Comparison of ENCODE assay signal across 10 mouse cellular contexts in genomic region chr5:14834155-14834991, GRCm38 (mm10).
DNase-seq lines count a peak whose midpoint lies in the region; ATAC-seq and TF ChIP-seq lines count a peak whose summit lies in the region.
"Had no signal": no experiment of that assay in that cellular context is flagged by ENCODE, and none has a peak within 500 bp of the region (broad histone marks: within the 10 kb centered on the region; RNA-seq: fewer than 3 reads in every experiment).

No protein-coding gene starts in this region.

- no peaks in the 10 kb centered on the region for H3K27me3 ChIP-seq in stomach, embryonic 15.5 days (replicated peaks)
- H3K27me3 ChIP-seq in stomach, postnatal 0 days (ENCODE audit: control insufficient read depth, insufficient read depth, low read length) = no peaks in the 10 kb centered on the region
- no peaks in the 10 kb centered on the region for H3K27me3 ChIP-seq in forebrain, embryonic 11.5 days (ENCODE audit: control insufficient read depth, insufficient read depth, low read length)
- H3K27me3 ChIP-seq in midbrain, embryonic 10.5 days (ENCODE audit: low read depth, poor library complexity, severe bottlenecking) = no peaks in the 10 kb centered on the region

- no peak for DNase-seq in stomach, postnatal 0 days (ENCODE audit: low spot score)
- DNase-seq in forebrain, embryonic 11.5 days (ENCODE audit: low spot score) = no peak
- peak; percentile 15 for DNase-seq in midbrain, embryonic 10.5 days (ENCODE audit: low spot score)
- DNase-seq in spleen, adult 12 weeks (ENCODE audit: low spot score) = no peak
- DNase-seq in heart, postnatal 4 days = no peak
- DNase-seq in heart, postnatal 10 days = no peak
- DNase-seq: heart, postnatal 14 days; thymus, adult 2 months had no signal

- H3K4me1 ChIP-seq in stomach, embryonic 15.5 days = no peaks in the 10 kb centered on the region
- no peaks in the 10 kb centered on the region for H3K4me1 ChIP-seq in stomach, postnatal 0 days (replicated peaks; ENCODE audit: control insufficient read depth, insufficient read depth)
- peaks cover 9% of the 10 kb centered on the region; the same call in 1 of the 2 replicates for H3K4me1 ChIP-seq in forebrain, embryonic 11.5 days (replicated peaks; ENCODE audit: control insufficient read depth, insufficient read depth, low read length)
- H3K4me1 ChIP-seq in midbrain, embryonic 10.5 days = peaks cover 21% of the 10 kb centered on the region

- no peak overlapping the region for H3K4me2 ChIP-seq in stomach, embryonic 15.5 days
- H3K4me2 ChIP-seq in stomach, postnatal 0 days (replicated peaks; ENCODE audit: low read depth) = no peak overlapping the region
- no peak overlapping the region for H3K4me2 ChIP-seq in forebrain, embryonic 11.5 days (ENCODE audit: low read depth, low read length, severe bottlenecking)

- no peak overlapping the region for H3K9ac ChIP-seq in stomach, embryonic 15.5 days
- no peak overlapping the region for H3K9ac ChIP-seq in stomach, postnatal 0 days (ENCODE audit: low read length)
- H3K9ac ChIP-seq in forebrain, embryonic 11.5 days (ENCODE audit: low read length) = no peak overlapping the region

- H3K36me3 ChIP-seq in stomach, embryonic 15.5 days = no peaks in the 10 kb centered on the region
- H3K36me3 ChIP-seq in stomach, postnatal 0 days (ENCODE audit: control insufficient read depth, insufficient read depth, low read length) = no peaks in the 10 kb centered on the region
- no peaks in the 10 kb centered on the region for H3K36me3 ChIP-seq in forebrain, embryonic 11.5 days (ENCODE audit: control insufficient read depth, insufficient read depth, low read length)
- no peaks in the 10 kb centered on the region for H3K36me3 ChIP-seq in midbrain, embryonic 10.5 days

- intact Hi-C loops in heart, postnatal 10 days (cut with DNase I) = no loop called here

- WGBS in stomach, embryonic 15.5 days = 57% methylated on average over 4 of the region's 4 CpGs
- 42% methylated on average over 4 of the region's 4 CpGs for WGBS in stomach, postnatal 0 days
- 42% methylated on average over 4 of the region's 4 CpGs for WGBS in forebrain, embryonic 11.5 days
- 54% methylated on average over 4 of the region's 4 CpGs for WGBS in midbrain, embryonic 10.5 days

- TF ChIP-seq CTCF in stomach, postnatal 0 days (IDR thresholded peaks at IDR 0.05; ENCODE audit: low read depth) = no peak

- H3K4me3 ChIP-seq in stomach, embryonic 15.5 days (replicated peaks) = no peak overlapping the region
- H3K4me3 ChIP-seq in stomach, postnatal 0 days (ENCODE audit: low read depth, low read length) = no peak overlapping the region
- H3K4me3 ChIP-seq in forebrain, embryonic 11.5 days (ENCODE audit: low read depth, low read length) = no peak overlapping the region
- no peak overlapping the region for H3K4me3 ChIP-seq in midbrain, embryonic 10.5 days

- no peak for TF ChIP-seq EP300 in stomach, postnatal 0 days (optimal IDR thresholded peaks at IDR 0.05)

- no peak overlapping the region for H3K27ac ChIP-seq in stomach, embryonic 15.5 days
- H3K27ac ChIP-seq in stomach, postnatal 0 days (replicated peaks) = no peak overlapping the region
- H3K27ac ChIP-seq in forebrain, embryonic 11.5 days (ENCODE audit: low read depth, low read length) = no peak overlapping the region
- H3K27ac ChIP-seq in midbrain, embryonic 10.5 days (replicated peaks) = no peak overlapping the region
- H3K27ac ChIP-seq: kidney, postnatal 0 days had no signal

- H3K9me3 ChIP-seq in stomach, embryonic 15.5 days = no peaks in the 10 kb centered on the region
- no peaks in the 10 kb centered on the region for H3K9me3 ChIP-seq in stomach, postnatal 0 days (ENCODE audit: control insufficient read depth, low read length)
- no peaks in the 10 kb centered on the region for H3K9me3 ChIP-seq in forebrain, embryonic 11.5 days (ENCODE audit: control insufficient read depth, low read length)
- no peaks in the 10 kb centered on the region for H3K9me3 ChIP-seq in midbrain, embryonic 10.5 days (replicated peaks)

- ATAC-seq in stomach, embryonic 15.5 days (ENCODE audit: insufficient read depth, low FRiP score, low read depth) = 0 out of 2 replicates have a peak, but pooled peaks have one; percentile 27
- no peak for ATAC-seq in stomach, postnatal 0 days (ENCODE audit: low FRiP score, low TSS enrichment)
- ATAC-seq in forebrain, embryonic 11.5 days (replicated peaks; ENCODE audit: low FRiP score) = peak; percentile 87
